Mouse (Mus musculus): ENCODE results near the gene Map6d1.

The Map6d1 gene

GRCm38 (mm10) chr16:20191161-20191882 lies 49.8 kb downstream of the Map6d1 start:
- in situ Hi-C loops (cut with MboI, MseI), result no loop called here

GRCm38 (mm10) chr16:20185368-20185767 lies 55.8 kb downstream of the Map6d1 start:
- in situ Hi-C loops (cut with MboI, MseI), result loop anchor here (10.0 kb wide), 1 partner anchor 461 kb away; no protein-coding TSS in a partner anchor

Data from T-helper 2 cell (primary cell).